Mouse (Mus musculus) urinary bladder, postnatal 36 days (tissue): ENCODE measurements around the gene Eapp.
A peak's percentile ranks its signal among the peaks of the same experiment; 100 is the strongest.
"Not testable (repeated sequence)": the region's sequence is repeated elsewhere in the genome, so short reads cannot be mapped to it uniquely, and the experiment has no call there.

Source experiments
- DNase-seq, 2 experiments: peaks; one replicate each; pipeline ENCODE4 v3.0.0; 2022; ENCODE audit warnings: low spot score in 2 of 2, mixed read lengths in 1 of 2

The Eapp gene

GRCm38 (mm10) chr12:54683182-54683581, 12.5 kb downstream of the Eapp start:
- no peak for DNase-seq

- no peak for DNase-seq
Observed at GRCm38 (mm10) chr12:54676709-54677108, 19.0 kb downstream of the Eapp start.

- DNase-seq = no peak
Observed at GRCm38 (mm10) chr12:54675396-54675795, 20.3 kb downstream of the Eapp start.

- DNase-seq = no peak
Observed at GRCm38 (mm10) chr12:54671262-54671661, 24.4 kb downstream of the Eapp start.

GRCm38 (mm10) chr12:54668141-54668540, 27.6 kb downstream of the Eapp start:
- DNase-seq = no peak

GRCm38 (mm10) chr12:54665526-54665925, 30.2 kb downstream of the Eapp start:
- no peak for DNase-seq

- DNase-seq = not testable (repeated sequence)
Observed at GRCm38 (mm10) chr12:54661470-54661869, 34.2 kb downstream of the Eapp start.

GRCm38 (mm10) chr12:54659901-54660300, 35.8 kb downstream of the Eapp start:
- DNase-seq = no peak

GRCm38 (mm10) chr12:54658425-54659092, 37.1 kb downstream of the Eapp start:
- no peak for DNase-seq

- DNase-seq = no peak
Observed at GRCm38 (mm10) chr12:54657951-54658350, 37.7 kb downstream of the Eapp start.

- no peak for DNase-seq
Observed at GRCm38 (mm10) chr12:54657226-54657625, 38.5 kb downstream of the Eapp start.

GRCm38 (mm10) chr12:54656396-54657171, 39.1 kb downstream of the Eapp start, which contains the start of gene Sptssa:
Gene Sptssa, minus strand, starts transcription at chr12:54656573.
- peak; percentile 92 to 96 for DNase-seq

GRCm38 (mm10) chr12:54656039-54656395, 39.7 kb downstream of the Eapp start:
- peak in 1 of 2 experiments; percentile 44 for DNase-seq

- no peak for DNase-seq
Observed at GRCm38 (mm10) chr12:54655292-54656038, 40.2 kb downstream of the Eapp start.

- no peak for DNase-seq
Observed at GRCm38 (mm10) chr12:54654741-54655140, 41.0 kb downstream of the Eapp start.

GRCm38 (mm10) chr12:54654141-54654540, 41.6 kb downstream of the Eapp start:
- DNase-seq = peak in 1 of 2 experiments; percentile 17

- no peak for DNase-seq
Observed at GRCm38 (mm10) chr12:54652346-54652745, 43.4 kb downstream of the Eapp start.

- no peak for DNase-seq
Observed at GRCm38 (mm10) chr12:54651820-54652219, 43.9 kb downstream of the Eapp start.

GRCm38 (mm10) chr12:54651158-54651557, 44.5 kb downstream of the Eapp start:
- no peak for DNase-seq

- DNase-seq = no peak
Observed at GRCm38 (mm10) chr12:54644947-54645346, 50.8 kb downstream of the Eapp start.

GRCm38 (mm10) chr12:54643320-54643892, 52.3 kb downstream of the Eapp start:
- no peak for DNase-seq

- no peak for DNase-seq
Observed at GRCm38 (mm10) chr12:54641374-54641773, 54.3 kb downstream of the Eapp start.
